Mouse (Mus musculus) erythroid progenitor cell, adult 5-6 weeks (primary cell): ENCODE measurements around the gene Sema4f. TPM values are rescaled to one million over a fixed set of nuclear protein-coding genes. Genes with fewer than 3 reads are reported as not detected.

Source experiments
- ATAC-seq: replicated peaks from 2 replicates; pipeline ENCODE4 v1.8.0; 2016; ENCODE audit warnings: moderate number of reproducible peaks, mild to moderate bottlenecking, moderate TSS enrichment, inconsistent platforms; ENCODE audit not compliant: poor library complexity, low FRiP score, severe bottlenecking
- total RNA-seq, 2 experiments: library from RNA; stranded (forward) in 1 of 2; stranded (reverse) in 1 of 2; fragments of 150-400 nt in 1 of 2; fragments of 186-747, 209-891 nt in 1 of 2; gene quantifications; 2 replicates each; pipeline versions ENCODE4 v1.2.3 to v1.2.4; 2015 to 2017; ENCODE audit warnings: low replicate concordance in 2 of 2

Sema4f gene
- total RNA-seq, 2 experiments from 2014 or later, result not detected

DNA sequence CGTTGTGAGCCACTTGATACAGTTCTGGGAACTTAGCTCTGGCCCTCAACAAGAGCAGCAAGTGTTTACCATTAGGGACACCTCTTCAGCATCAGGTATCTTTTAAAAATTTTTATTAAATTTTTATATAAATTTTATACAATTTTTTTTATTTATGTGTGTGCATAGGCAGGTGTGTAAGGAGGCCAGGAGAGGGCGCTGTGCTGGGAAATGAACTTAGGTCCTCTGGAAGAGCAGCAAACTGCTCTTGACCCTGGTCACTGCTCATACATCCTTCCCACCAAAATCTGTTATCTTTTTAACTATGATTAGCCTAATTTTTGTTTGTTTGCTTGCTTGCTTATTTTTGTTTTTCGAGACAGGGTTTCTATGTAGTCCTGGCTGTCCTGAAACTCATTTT, 58.8 kb downstream of the Sema4f start:
- ATAC-seq, result no peak

DNA sequence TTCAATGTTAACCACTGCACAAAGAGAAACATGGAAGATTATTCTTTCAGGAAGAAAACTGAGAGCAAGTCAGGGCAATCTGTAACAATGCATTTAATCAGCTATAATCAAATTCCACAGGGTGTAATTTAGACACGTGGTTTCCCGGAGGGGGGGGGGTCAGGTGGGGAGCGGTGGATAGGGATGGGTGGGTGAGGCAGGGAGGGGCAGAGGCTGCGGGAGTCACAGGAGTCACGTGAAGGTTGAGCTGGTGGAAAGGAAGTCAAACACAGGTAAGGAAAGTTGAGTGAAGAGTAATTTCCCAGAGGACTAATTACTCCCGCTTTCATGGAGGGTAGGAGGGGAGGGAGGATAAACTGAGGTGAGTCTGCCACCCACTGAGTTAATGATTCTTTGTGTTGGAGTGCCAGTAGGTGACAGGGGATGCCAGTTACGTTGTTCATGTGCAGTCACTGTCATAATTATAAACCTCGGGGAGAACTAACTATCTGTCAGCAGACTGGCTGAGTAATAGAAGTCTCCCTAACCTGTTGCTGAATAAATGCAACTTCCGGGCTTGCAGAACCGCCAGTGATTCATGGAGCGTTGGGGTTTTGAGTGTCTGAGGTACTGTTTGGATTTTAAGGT, 60.0 kb downstream of the Sema4f start:
- 0 out of 2 replicates have a peak, but pooled peaks have one; percentile 30 for ATAC-seq

DNA sequence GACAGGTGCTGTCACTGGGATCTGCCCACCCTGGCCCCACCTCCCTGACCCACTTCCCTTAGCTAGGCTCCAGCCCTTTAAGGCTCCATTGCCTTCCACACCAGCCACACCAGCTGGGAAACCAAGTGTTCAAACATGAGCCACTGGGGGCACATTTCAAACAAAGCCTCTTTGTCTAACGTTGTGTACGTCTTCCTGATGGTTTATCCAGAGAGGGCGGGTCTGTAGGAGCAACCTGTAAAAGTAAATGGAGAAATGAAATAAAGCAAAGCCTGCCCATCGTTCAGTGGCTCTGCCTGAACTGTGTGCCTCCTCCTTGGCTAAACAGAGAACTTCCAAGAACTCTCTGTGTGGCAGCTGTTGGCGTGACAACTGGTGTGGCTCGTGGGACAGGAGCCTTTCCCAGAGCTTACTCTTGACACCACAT, 64.0 kb downstream of the Sema4f start:
- no peak for ATAC-seq

DNA sequence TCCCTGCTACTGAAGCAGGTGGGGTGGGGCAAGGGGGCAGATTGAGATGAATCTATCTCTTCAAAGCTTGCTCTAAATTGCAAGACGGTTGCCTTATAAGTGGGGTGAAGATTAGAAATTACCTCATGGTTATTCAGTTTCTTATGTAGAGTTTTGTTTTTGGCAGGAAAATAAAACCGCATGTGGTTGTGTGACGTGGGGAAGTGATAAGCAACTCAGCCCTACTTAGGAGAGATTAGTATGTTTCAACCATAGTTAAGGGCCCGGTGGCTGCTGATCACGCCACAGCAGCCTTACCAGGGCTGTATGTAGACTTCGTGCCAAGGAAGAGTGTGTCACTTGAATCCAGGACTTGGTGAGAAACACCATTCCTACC, 67.2 kb downstream of the Sema4f start:
- ATAC-seq, result no peak

DNA sequence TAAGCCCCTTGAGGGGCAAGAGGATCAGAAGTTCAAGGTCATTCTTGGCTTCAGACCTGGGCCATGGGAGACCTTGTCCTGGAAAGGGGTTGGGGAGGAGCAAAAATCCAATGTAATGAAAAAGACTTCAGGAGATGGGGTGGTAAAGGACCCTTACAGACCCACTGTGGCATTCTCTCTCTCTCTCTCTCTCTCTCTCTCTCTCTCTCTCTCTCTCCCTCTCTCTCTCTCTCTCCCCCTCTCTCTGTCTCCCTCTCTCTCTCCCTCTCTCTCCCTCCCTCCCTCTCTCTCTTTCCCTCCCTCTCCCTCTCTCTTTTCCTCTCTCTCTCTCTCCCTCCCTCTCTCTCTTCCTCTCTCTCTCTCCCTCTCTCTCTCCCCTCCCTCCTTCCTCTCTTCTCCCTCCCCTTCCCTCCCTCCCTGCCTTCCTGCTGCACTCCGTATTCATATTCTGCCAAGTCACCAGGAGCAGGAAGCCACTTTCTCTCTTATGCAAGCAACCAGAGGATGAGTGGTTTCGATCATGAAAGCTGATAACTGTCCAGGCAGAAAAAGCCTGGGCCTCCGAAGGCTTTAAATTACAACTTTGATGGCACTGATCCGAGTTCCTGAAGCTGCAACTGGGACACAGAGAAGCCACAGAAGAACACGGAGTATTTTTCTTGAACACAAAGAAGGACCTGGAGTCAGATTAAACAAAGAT, 67.8 kb downstream of the Sema4f start:
- ATAC-seq, result no peak

DNA sequence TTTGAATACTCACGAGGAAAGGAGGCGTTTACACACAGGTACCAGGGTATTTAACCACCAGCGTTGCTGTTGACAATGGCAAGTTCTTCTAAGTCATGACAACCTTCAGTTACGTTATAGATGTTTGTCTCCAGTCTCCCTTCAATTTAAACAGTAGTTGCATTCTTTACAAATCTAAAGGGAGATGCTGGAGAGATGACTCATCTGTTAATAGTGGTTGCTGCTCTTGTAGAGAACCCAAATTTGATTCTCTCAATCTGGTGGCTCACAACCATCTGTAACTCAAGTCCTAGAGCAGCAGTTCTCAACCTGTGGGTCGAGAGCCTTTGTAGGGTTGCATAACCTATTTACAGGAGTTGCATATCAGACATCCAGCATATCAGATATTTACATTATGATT, 71.1 kb downstream of the Sema4f start:
- no peak for ATAC-seq

DNA sequence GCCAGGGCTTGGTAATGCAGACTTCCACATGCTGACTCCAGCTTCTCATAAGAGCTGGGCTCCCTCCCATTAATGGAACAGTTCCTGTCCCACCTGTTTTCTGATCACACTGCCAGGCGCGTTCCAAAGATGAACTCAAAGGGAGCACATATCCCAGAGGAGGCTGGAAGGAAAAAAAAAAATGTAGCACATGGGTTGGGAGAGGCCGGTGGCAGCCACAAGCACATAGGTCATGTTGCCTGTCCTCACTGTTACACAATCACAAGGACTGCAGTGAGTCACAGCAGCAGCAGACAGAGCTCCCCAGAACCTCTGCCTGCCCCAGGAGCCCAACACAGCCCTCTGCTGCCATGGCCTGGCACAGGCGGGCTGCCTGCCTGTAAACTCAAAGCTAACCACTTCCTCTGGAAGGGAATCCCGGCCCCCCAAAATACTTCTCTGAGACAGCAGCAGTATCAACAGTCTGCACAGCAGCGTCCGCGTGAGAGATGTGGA, 76.1 kb downstream of the Sema4f start:
- ATAC-seq, result no peak

DNA sequence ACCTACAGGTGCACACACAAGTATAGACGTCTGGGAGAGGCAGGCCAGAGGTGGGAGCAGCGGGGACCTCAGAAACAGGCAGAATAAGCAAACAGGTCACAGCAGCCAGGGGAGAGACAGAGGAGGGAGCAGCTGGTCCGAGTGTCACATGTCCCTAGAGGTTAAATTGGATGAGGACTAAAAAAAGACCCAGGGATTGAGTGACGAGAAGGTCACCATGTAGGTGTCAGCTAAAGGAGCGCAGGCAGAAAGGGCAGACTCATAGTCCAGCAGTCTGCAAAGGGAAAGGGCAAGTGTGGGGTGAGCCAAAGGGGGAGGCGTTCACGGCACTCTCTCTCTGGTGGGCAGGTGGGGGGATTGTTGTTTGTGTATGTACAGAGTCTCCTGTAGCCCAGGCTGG, 77.1 kb downstream of the Sema4f start:
- ATAC-seq, result no peak

DNA sequence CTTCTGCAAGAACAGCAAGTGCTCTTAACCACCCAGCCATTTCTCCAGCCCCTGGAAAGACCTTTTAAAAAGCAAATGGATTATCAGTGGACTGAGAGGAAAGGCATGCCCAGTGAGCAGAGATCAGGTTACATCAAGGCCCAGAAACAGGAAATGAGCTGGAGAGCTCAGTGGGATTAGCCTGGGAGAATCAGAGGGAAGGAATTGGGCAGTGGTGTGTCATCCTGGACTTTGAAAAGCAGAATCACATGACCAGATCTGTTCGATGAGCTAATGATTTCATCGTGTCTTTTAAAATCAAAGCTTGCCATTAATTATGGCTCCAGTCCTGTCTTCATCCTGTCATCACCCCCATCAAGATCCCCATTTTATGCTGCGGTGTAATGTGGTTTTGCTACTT, 77.5 kb downstream of the Sema4f start:
- no peak for ATAC-seq

Other genes starting within 250 kb of the Sema4f start
- gene Pole4, start 234.4 kb downstream of the Sema4f start, total RNA-seq (2015; ENCODE audit: low replicate concordance), result 14.7 and 19.5 TPM in 2 replicates
- gene Pole4, start 234.4 kb downstream of the Sema4f start, total RNA-seq (2017; ENCODE audit: low replicate concordance), result 16.3 and 28.5 TPM in 2 replicates
- gene Hk2, start 165.3 kb downstream of the Sema4f start, total RNA-seq (2015; ENCODE audit: low replicate concordance), result 7.6 and 10.5 TPM in 2 replicates
- gene Hk2, start 165.3 kb downstream of the Sema4f start, total RNA-seq (2017; ENCODE audit: low replicate concordance), result 5.2 and 8.5 TPM in 2 replicates
- gene M1ap, start 7.1 kb upstream of the Sema4f start, total RNA-seq (2015; ENCODE audit: low replicate concordance), result 4.6 and 12.6 TPM in 2 replicates
- 2.6 and 19.8 TPM in 2 replicates for gene M1ap, start 7.1 kb upstream of the Sema4f start, total RNA-seq (2017; ENCODE audit: low replicate concordance)
- gene Dok1, start 93.7 kb upstream of the Sema4f start, total RNA-seq (2015; ENCODE audit: low replicate concordance), result 20.5 and 27.4 TPM in 2 replicates
- gene Dok1, start 93.7 kb upstream of the Sema4f start, total RNA-seq (2017; ENCODE audit: low replicate concordance), result 26.9 and 34.7 TPM in 2 replicates
- 0.84 and 3.6 TPM in 2 replicates for gene Loxl3, start 94.4 kb upstream of the Sema4f start, total RNA-seq (2015; ENCODE audit: low replicate concordance)
- gene Loxl3, start 94.4 kb upstream of the Sema4f start, total RNA-seq (2017; ENCODE audit: low replicate concordance), result 0.38 and 3.2 TPM in 2 replicates
- gene Aup1, start 114.8 kb upstream of the Sema4f start, total RNA-seq (2015; ENCODE audit: low replicate concordance), result 275 and 371 TPM in 2 replicates
- 190 and 242 TPM in 2 replicates for gene Aup1, start 114.8 kb upstream of the Sema4f start, total RNA-seq (2017; ENCODE audit: low replicate concordance)
- gene Htra2, start 115.5 kb upstream of the Sema4f start, total RNA-seq (2015; ENCODE audit: low replicate concordance), result 114 and 126 TPM in 2 replicates
- gene Htra2, start 115.5 kb upstream of the Sema4f start, total RNA-seq (2017; ENCODE audit: low replicate concordance), result 65.7 and 87.8 TPM in 2 replicates
- 2.5 and 6.8 TPM in 2 replicates for gene Dqx1, start 118.1 kb upstream of the Sema4f start, total RNA-seq (2015; ENCODE audit: low replicate concordance)
- gene Dqx1, start 118.1 kb upstream of the Sema4f start, total RNA-seq (2017; ENCODE audit: low replicate concordance), result 3.7 and 3.9 TPM in 2 replicates
- not detected in 2 replicates for gene Tlx2, start 130.5 kb upstream of the Sema4f start, total RNA-seq (2015; ENCODE audit: low replicate concordance)
- not detected in 2 replicates for gene Tlx2, start 130.5 kb upstream of the Sema4f start, total RNA-seq (2017; ENCODE audit: low replicate concordance)
- 49.5 and 81.1 TPM in 2 replicates for gene Pcgf1, start 138.1 kb upstream of the Sema4f start, total RNA-seq (2015; ENCODE audit: low replicate concordance)
- 7.6 and 21.1 TPM in 2 replicates for gene Pcgf1, start 138.1 kb upstream of the Sema4f start, total RNA-seq (2017; ENCODE audit: low replicate concordance)
- gene Lbx2, start 146.6 kb upstream of the Sema4f start, total RNA-seq (2015; ENCODE audit: low replicate concordance), result not detected in 2 replicates
- not detected in 2 replicates for gene Lbx2, start 146.6 kb upstream of the Sema4f start, total RNA-seq (2017; ENCODE audit: low replicate concordance)
- 1.1 TPM in 1 of 2 replicates, not detected in the other for gene Ccdc142, start 161.8 kb upstream of the Sema4f start, total RNA-seq (2015; ENCODE audit: low replicate concordance)
- gene Ccdc142, start 161.8 kb upstream of the Sema4f start, total RNA-seq (2017; ENCODE audit: low replicate concordance), result 3.7 TPM in 1 of 2 replicates, not detected in the other
- gene Gm42688, start 161.8 kb upstream of the Sema4f start, total RNA-seq (2015; ENCODE audit: low replicate concordance), result 2.9 TPM in 1 of 2 replicates, not detected in the other
- 1.1 and 3.5 TPM in 2 replicates for gene Gm42688, start 161.8 kb upstream of the Sema4f start, total RNA-seq (2017; ENCODE audit: low replicate concordance)
- gene Mrpl53, start 169.3 kb upstream of the Sema4f start, total RNA-seq (2015; ENCODE audit: low replicate concordance), result 49.5 and 61.6 TPM in 2 replicates
- 36.2 and 38.0 TPM in 2 replicates for gene Mrpl53, start 169.3 kb upstream of the Sema4f start, total RNA-seq (2017; ENCODE audit: low replicate concordance)
- gene Mogs, start 175.7 kb upstream of the Sema4f start, total RNA-seq (2015; ENCODE audit: low replicate concordance), result 4.6 and 14.4 TPM in 2 replicates
- gene Mogs, start 175.7 kb upstream of the Sema4f start, total RNA-seq (2017; ENCODE audit: low replicate concordance), result 13.1 and 17.1 TPM in 2 replicates
- 42.3 and 48.7 TPM in 2 replicates for gene Wbp1, start 181.8 kb upstream of the Sema4f start, total RNA-seq (2015; ENCODE audit: low replicate concordance)
- gene Wbp1, start 181.8 kb upstream of the Sema4f start, total RNA-seq (2017; ENCODE audit: low replicate concordance), result 77.9 and 83.6 TPM in 2 replicates
- 5.8 and 7.5 TPM in 2 replicates for gene Ino80b, start 185.7 kb upstream of the Sema4f start, total RNA-seq (2015; ENCODE audit: low replicate concordance)
- gene Ino80b, start 185.7 kb upstream of the Sema4f start, total RNA-seq (2017; ENCODE audit: low replicate concordance), result 7.4 and 24.1 TPM in 2 replicates
- gene Rtkn, start 195.7 kb upstream of the Sema4f start, total RNA-seq (2015; ENCODE audit: low replicate concordance), result not detected in 2 replicates
- gene Rtkn, start 195.7 kb upstream of the Sema4f start, total RNA-seq (2017; ENCODE audit: low replicate concordance), result 0.30 TPM in 1 of 2 replicates, not detected in the other
- not detected in 2 replicates for gene Wdr54, start 216.6 kb upstream of the Sema4f start, total RNA-seq (2015; ENCODE audit: low replicate concordance)
- not detected in 2 replicates for gene Wdr54, start 216.6 kb upstream of the Sema4f start, total RNA-seq (2017; ENCODE audit: low replicate concordance)
- gene 1700003E16Rik, start 216.6 kb upstream of the Sema4f start, total RNA-seq (2015; ENCODE audit: low replicate concordance), result not detected in 2 replicates
- gene 1700003E16Rik, start 216.6 kb upstream of the Sema4f start, total RNA-seq (2017; ENCODE audit: low replicate concordance), result not detected in 2 replicates
- 27.7 and 33.5 TPM in 2 replicates for gene Dctn1, start 226.2 kb upstream of the Sema4f start, total RNA-seq (2015; ENCODE audit: low replicate concordance)
- 74.6 and 104 TPM in 2 replicates for gene Dctn1, start 226.2 kb upstream of the Sema4f start, total RNA-seq (2017; ENCODE audit: low replicate concordance)